Mouse (Mus musculus): ENCODE data around the gene Arih2.

The Arih2 gene

GRCm38 (mm10) chr9:108578545-108579343 lies 70.4 kb downstream of the Arih2 start, which contains the start of gene Wdr6:
Gene Wdr6, minus strand, starts transcription at chr9:108578739.
- peak; percentile 89 for DNase-seq

DNA sequence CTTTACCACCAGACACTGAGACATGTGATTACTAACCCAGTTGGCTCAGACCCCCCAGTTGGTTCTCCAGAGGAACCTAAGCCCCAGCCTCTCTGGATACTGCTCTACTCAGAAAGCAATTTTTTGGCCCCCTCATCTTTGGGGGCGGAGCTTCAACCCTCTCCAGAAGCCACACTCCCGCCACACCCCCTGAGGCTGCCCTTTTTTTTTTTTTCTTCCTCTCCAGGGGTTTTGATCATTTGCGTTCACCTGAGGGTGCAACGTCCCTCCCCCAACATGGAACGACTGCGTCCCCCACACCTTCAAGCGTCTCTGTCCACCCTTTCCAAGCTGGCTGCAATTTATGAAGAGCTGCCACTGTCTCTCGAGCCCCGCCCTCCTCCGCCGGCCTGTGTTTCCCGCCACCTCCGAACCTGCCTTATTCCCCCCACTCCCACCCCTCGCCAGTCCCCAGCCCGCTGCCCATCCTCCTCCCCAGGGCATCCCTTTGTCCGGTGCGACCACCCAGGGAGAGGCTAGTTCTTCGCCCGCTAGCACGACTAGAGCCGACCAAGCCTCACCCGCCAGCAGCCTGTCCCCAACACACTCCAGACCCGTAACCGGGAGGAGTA lies 71.1 kb downstream of the Arih2 start:
- peak; percentile 27 for DNase-seq

GRCm38 (mm10) chr9:108577025-108577424 lies 72.2 kb downstream of the Arih2 start:
- DNase-seq, result no peak

DNA sequence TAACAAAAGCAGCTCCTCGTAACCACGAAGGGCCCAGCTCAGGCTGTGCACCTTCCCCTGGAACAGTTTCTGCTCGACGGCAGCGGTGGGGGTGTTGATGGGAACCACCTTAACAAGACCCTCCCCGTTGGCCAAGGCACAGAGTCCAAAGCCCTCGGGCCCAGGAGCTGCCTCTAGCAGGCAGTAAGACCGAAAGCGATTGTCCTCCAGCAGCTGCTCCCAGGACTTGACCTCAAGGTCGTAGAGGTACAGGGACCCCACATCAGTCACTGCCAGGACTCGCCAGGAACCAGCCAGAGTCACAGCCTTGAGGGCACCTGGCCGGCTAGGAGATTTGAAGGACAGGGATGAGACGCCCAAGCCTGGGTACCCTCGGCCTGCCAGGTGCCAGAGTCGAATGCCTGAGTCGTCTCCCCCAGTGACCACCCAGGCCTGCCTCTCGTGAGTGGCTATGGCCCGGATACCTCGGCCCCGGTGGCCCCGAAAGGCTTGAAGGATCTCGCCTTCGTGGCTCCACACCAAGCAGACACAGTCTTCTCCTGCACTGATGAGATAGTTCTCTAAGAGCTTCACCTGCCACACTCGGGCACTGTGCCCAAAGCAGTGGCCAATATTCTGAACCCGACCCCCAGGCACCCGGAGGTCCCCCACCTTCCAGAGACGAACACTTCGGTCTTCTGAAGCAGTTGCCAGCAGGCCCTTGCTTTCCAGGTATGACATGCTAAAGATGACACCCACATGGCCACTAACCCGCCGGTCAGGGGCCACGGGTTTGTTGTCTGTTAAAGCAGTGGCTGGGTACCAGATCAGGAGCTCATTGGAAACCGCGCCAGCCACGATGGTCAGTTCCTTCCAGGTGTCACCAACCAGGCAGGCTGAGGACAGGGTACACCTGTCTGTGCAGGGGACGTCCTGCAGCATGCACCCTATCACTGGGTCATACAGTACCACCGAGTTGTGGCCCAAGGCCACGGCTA lies 73.6 kb downstream of the Arih2 start:
- DNase-seq, result no peak

DNA sequence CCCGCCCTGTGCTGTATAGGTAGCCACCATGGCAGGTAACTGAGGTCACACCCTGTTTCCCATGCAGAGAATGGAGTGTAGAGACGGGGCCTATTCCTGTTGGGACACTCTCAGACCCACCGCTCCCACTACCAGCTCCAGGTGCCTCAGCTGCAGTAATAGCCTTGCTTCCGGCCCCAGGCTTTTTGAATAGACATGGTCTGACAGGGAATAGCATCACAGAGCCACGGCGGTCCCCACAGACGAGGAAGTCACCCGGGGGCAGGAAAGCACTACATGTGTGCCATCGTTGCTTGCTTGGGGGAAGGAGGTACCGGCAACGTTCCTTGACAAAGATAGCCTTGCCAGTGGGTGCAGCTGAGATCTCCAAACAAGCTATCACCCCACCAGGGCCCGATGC lies 74.3 kb downstream of the Arih2 start:
- DNase-seq, result no peak

GRCm38 (mm10) chr9:108573774-108574690 lies 75.2 kb downstream of the Arih2 start:
- DNase-seq, result peak; percentile 52

DNA sequence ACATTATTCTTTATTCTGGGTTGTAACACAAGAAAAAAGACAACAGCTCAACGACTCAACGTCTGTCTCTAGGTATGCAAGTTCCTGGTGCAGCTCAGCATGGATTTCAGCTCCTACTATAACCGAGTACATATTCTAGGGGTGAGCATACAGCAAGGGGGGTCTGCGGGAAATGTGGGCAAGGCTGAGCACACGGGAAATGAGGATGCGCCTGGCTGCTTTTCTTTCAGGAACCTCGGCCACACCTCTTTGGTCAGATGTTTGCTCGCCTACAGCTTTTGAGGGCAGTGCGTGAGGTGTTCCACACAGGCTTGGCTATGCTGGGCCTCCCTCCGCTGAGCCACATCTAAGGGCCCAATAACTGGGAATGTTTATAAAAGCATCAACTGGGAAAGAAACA lies 76.9 kb downstream of the Arih2 start:
- DNase-seq, result no peak

DNA sequence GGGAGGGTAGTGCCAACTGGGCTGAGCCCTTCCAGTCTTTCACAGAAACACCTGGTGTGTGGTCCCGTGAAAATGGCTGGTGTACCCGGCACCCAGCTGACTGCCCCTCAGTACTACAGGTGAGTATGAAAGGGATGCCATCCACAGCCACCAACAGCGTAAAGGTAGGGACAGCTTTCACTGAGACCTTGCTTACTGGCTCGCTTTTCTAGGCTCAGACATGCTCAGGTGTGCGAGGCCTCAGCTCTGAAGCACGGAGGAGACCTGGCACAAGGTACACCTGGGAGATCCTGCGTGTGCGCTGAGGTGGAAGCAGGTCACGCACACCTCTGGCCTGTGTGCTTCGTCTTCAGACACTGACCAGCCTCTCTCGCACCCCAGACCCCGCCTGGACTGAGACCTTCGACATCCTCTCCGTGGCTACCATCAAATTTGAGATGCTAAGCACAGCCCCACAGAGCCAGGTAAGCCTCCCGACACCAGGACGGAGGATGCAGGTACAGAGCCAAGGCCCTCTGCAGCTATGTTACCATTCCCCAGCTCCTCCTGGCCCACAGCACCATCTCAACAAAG lies 77.7 kb downstream of the Arih2 start:
- DNase-seq, result no peak

- peak; percentile 85 for DNase-seq
These were observed 78.8 kb downstream of the Arih2 start for GRCm38 (mm10) chr9:108570207-108570896.

DNA sequence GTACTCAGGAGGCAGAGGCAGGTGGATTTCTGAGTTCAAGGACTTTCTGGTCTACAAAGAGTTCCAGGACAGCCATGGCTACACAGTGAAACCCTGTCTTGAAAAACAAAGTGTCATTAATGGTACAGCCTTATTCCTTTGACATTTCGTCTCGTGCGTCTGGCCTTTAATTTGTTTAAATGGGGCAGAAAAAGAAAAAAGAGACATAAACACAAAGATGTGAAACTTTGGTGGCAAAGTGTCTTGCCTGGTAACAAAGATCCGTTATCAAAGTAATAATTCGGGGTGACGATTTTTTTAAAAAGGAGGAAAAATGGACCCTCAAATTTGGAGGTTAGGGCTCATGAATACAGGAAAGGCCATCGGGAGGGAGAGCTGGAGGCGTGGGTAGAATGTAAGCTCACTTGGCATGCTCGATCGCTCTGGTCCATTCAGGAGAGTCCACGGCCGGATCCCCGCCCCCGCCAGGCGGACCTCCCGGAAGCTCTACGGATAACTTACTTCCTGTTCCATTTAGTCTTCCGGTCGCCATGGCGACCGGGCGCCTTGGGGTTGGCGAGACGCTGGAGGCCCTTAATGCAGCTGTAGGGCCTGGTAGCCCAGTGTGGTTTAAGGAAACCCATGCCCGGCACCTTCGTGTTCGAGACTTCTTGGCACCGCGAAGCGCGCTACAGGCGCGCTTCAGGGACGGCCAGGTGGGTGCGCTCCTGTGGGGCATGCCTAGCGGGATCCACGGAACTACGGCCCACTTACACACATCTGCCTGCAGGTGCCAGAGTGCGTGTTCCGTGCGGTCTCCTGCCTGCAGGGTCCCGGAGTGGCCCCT lies 79.6 kb downstream of the Arih2 start, which contains the start of gene Dalrd3:
Gene Dalrd3, plus strand, starts transcription at position 506 of the 826 bp plus-strand sequence.
- peak; percentile 91 for DNase-seq

- no peak for DNase-seq
These were observed 80.7 kb downstream of the Arih2 start for GRCm38 (mm10) chr9:108568511-108568921.

GRCm38 (mm10) chr9:108567931-108568419 lies 81.2 kb downstream of the Arih2 start:
- peak; percentile 36 for DNase-seq

DNA sequence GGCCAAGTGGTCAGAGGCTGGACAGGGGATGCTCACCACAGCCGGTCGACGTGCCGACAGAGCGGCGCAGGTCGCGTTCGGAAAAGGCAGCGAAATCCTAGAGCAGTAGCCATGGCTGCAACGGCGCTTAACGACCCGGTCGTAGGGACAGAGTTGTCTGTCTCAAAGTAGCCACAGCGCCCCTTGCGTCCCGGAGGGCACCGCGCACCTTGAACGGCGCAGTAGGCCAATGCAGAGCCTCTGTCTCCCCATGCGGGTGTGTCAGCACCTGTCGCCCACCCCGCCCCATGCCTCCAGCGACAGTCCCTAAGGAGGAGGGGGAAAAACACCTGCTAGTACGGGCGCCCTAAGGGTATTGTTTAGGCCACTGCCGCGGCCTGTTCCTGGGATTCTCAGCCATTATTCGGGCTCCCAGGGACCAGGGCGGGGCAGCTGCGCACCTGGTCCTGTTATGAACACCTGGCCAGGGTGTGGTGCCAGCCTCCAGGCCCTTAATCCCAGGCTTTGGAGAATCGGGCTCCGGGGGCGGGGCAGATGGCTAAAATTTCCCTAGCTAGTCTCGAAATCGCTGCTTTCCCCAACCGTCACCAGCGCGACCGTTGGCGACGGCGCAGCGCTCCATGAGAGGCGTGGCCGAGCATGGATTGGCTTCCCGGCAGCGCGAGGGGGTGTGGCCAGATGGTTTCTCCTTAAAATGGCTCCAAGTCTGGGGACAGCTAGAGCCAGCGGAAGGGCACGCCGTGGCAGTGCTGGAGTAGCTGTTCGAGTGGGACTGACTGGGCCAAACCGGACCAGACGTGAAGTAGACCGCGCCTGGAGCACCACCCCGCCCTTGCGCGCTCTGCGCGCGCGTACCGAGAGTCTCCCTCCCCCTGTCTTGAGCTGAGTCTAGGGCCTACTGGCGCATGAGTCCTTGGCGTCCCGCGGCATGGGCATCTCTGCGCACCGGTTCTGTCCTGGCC lies 82.1 kb downstream of the Arih2 start, which contains the start of gene Ndufaf3:
Gene Ndufaf3, minus strand, starts transcription at position 620 of the 962 bp plus-strand sequence.
- DNase-seq, result peak; percentile 98

DNA sequence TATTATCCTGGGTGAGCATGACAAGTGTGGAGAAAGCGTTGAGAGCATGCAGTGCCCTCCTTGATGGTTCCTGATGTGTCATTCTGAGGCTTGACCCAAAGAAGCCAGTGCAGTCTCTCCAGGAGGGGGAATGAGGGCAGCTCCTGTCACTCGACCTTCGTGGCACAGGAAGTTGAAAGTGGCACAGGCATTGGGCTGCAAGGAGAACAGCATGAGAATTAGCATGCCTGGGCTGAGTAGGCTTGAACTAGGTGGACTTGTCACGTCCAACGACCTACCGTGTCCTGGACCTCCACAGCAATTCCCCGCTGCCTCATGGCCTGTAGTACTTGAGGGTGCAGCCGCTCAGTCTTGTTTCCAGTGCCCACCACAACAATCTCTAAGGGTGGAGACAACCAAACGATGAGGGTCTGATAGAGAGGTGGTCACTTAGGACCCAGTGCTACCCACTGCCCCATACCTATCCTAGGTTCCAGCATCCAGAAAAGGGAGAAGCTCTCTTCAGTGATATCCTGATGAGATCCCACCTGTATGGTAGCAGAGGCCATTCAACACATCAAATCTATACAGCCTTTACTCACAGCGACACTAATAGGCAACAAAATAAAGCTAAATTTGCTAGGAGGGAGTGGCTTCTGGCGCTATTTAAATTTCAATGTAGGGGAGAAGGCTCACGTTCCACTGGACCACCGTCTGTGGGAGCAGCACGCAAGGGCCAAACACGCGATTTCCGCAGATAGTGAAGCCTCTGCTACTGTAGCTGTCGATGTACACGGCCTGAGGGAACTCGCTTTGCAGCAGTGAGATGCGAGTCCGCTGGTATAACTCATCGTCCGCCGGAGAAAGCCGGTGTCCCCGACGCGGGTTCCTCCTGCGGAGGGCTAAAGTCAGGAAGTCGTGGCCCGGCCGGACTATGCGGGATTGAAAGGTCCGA lies 83.0 kb downstream of the Arih2 start:
- DNase-seq, result no peak

DNA sequence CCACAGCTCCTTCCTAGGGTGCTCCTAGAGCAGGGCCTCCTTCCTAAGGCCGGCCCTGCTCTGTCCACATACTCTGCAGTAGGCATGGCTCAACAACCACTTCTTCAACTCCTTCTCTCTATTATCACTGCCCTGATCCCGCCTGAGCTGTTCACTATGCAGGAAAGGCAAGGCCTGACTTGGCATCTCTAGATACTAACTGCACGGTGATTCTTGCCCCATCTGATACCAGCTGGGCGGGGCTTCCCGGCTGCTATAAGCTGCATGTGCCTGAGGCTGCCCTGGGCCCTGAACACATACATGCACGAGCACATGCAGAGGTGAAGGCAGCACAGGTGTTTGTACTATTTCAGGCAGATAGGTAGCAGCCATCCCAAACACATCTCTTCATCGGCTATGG lies 85.1 kb downstream of the Arih2 start:
- DNase-seq, result no peak

DNA sequence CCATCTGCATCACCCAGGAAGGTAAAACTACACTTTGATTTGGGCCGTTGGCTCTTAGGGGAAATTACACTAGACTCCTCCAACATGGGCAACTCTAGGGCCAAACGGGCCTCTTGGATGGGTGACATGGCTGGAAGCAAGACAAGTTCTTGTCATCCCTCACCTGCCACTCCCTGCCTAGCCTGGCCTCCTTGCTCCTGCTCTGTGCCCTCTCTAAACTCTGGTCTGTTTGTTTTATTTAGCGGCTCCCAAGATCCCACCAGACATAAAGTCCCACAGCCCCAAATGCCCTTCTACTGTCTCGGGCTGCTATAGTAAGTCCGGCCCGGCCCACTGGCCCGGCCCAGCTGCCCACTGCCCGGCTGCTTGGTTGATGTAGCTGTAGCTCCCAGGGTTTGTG lies 85.5 kb downstream of the Arih2 start:
- DNase-seq, result no peak

GRCm38 (mm10) chr9:108560227-108560841 lies 88.9 kb downstream of the Arih2 start, which contains the start of gene Impdh2:
Gene Impdh2, plus strand, starts transcription at chr9:108560286.
- DNase-seq, result peak; percentile 96
